Mouse (Mus musculus) brain, embryonic 14.5 days (tissue): Measurements from ENCODE around the gene Napsa.

Experiments used
- CTCF ChIP-seq: fragments of 200-500 bp; IDR thresholded peaks from 2 replicates; pipeline ENCODE4 v1.5.1; 2012; ENCODE audit warnings: inconsistent platforms, mild to moderate bottlenecking, moderate library complexity, borderline replicate concordance; ENCODE audit not compliant: insufficient read depth, insufficient read length; ENCODE audit errors: extremely low read depth
- POLR2A ChIP-seq: fragments of 200-500 bp; IDR thresholded peaks from 2 replicates; pipeline ENCODE4 v1.6.1; 2012; ENCODE audit warnings: mild to moderate bottlenecking, inconsistent platforms, borderline replicate concordance; ENCODE audit not compliant: poor library complexity, insufficient read depth, insufficient read length, severe bottlenecking; ENCODE audit errors: extremely low read depth

DNA sequence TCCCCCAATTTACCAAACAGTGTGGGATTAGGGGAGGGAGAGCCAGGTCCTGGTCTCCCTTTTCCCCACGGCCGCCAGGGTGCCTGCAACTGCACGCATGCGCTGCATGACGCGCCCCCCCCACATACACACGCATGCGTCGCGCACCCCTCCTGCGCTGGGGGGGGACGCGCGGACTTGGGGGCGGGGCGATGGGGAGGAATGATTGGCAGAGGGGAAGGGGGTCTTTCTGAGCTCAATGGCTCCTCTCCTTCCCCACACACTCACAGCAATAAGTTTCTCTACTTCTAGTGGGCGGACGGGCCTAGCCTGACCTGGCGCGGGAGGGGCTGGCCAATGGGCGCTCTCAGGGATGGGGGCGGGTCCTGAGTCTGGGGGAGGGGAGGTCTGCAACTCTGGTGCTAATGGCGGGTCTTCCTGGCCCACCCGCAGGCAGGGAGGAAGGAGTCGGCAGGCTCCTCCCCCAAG, 32.0 kb downstream of the Napsa start:
- TF ChIP-seq CTCF (peak; percentile 29; the same call in 1 of the 2 replicates), POLR2A (no peak)
